Mouse (Mus musculus) heart, embryonic 10.5 days (tissue): ENCODE measurements around the gene Faf2. TPM values are rescaled to one million over a fixed set of nuclear protein-coding genes. Genes with fewer than 3 reads are reported as not detected.

Experiments
- DNase-seq: peaks from one replicate; pipeline ENCODE4 v3.0.0-alpha.2; 2017; ENCODE audit warnings: low spot score
- H3K27ac ChIP-seq: fragments of 300-500 bp; sonication (generic); 2 replicates; pipeline ENCODE4 v1.5.1; 2016; ENCODE audit warnings: mild to moderate bottlenecking
- H3K27me3 ChIP-seq: fragments of 300-500 bp; sonication (generic); 2 replicates; pipeline ENCODE4 v1.6.1; 2016; ENCODE audit warnings: mild to moderate bottlenecking; ENCODE audit not compliant: poor library complexity, insufficient read depth, severe bottlenecking
- H3K36me3 ChIP-seq: fragments of 300-500 bp; sonication (generic); 2 replicates; pipeline ENCODE4 v1.6.1; 2016; ENCODE audit warnings: mild to moderate bottlenecking, moderate library complexity
- H3K4me1 ChIP-seq: fragments of 300-500 bp; sonication (generic); 2 replicates; pipeline ENCODE4 v1.6.1; 2016; ENCODE audit warnings: mild to moderate bottlenecking
- H3K4me3 ChIP-seq: fragments of 300-500 bp; sonication (generic); 2 replicates; pipeline ENCODE4 v1.5.1; 2016; ENCODE audit warnings: mild to moderate bottlenecking, moderate library complexity
- H3K9me3 ChIP-seq: fragments of 300-500 bp; sonication (generic); 2 replicates; pipeline ENCODE4 v1.6.1; 2016; ENCODE audit warnings: mild to moderate bottlenecking, moderate library complexity
- WGBS: fragments of 180-500 bp; shearing (Covaris S2); methylation state at CpG from one replicate; pipeline ENCODE4 v1.1.7; 2016; 5-methylcytosine and 5-hydroxymethylcytosine counted together
- polyA plus RNA-seq: library from polyadenylated mRNA; unstranded; fragments of >200 nt; fragmentation: Nextera tagmentation; extraction: Ambion mirVana; gene quantifications from 2 replicates; pipeline ENCODE4 v1.2.1, GENCODE M21; 2016

Faf2 gene
- polyA plus RNA-seq: 58.7 and 68.8 TPM in 2 replicates

GRCm38 (mm10) chr13:54621155-54621932 lies at the start of gene Faf2:
TSS of gene Faf2 (plus strand) at chr13:54621784.
- Histone ChIP-seq H3K4me1 (peaks cover 18% of the 10 kb centered on the region), H3K36me3 (0 out of 2 replicates have a peak, but pooled peaks cover 9% of the 10 kb centered on the region), H3K4me3 (peak within 1 kb of the TSS; percentile 86), H3K9me3 (no peaks in the 10 kb centered on the region), H3K27ac (peak within 1 kb of the TSS; percentile 98), H3K27me3 (no peaks in the 10 kb centered on the region)
- peak; percentile 96 for DNase-seq
- WGBS: 9% methylated on average over 44 of the region's 44 CpGs

DNA sequence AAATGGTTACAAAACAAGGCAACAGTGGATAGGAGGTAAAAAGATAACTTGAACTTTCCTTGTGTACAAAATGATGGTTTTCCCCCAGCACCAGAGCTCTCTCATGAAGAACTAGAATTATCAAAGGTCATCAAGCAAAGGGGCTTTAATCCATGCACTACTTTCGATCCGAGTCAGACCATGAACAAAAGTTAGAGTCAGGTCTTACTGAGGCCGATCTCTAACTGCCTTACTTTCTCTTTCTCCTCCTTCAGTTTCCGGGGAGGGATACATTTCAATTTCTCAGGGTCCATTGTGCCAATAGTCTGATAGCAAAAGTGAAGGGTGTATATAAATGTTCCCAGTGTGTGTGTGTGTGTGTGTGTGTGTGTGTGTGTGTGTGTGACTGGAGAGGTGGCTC lies 49.0 kb upstream of the Faf2 start:
- H3K9me3 ChIP-seq: no peaks in the 10 kb centered on the region
- DNase-seq: no peak
- H3K27ac ChIP-seq: no peak overlapping the region
- no peak overlapping the region for H3K4me3 ChIP-seq
- peaks cover 6% of the 10 kb centered on the region; the same call in 1 of the 2 replicates for H3K27me3 ChIP-seq
- 79% methylated on average over 4 of the region's 4 CpGs for WGBS
- H3K4me1 ChIP-seq: peaks cover 20% of the 10 kb centered on the region
- H3K36me3 ChIP-seq: peaks cover 11% of the 10 kb centered on the region

GRCm38 (mm10) chr13:54574854-54575481 lies 46.6 kb upstream of the Faf2 start, which contains the start of gene Arl10:
TSS of gene Arl10 (plus strand) at chr13:54575015.
- peak; percentile 93 for DNase-seq
- Histone ChIP-seq H3K4me3 (peak within 1 kb of the TSS; percentile 97), H3K27me3 (peaks cover 6% of the 10 kb centered on the region; the same call in 1 of the 2 replicates), H3K4me1 (peaks cover 20% of the 10 kb centered on the region), H3K9me3 (no peaks in the 10 kb centered on the region), H3K27ac (peak within 1 kb of the TSS; percentile 97), H3K36me3 (peaks cover 33% of the 10 kb centered on the region)
- WGBS: 0% methylated on average over 55 of the region's 55 CpGs

DNA sequence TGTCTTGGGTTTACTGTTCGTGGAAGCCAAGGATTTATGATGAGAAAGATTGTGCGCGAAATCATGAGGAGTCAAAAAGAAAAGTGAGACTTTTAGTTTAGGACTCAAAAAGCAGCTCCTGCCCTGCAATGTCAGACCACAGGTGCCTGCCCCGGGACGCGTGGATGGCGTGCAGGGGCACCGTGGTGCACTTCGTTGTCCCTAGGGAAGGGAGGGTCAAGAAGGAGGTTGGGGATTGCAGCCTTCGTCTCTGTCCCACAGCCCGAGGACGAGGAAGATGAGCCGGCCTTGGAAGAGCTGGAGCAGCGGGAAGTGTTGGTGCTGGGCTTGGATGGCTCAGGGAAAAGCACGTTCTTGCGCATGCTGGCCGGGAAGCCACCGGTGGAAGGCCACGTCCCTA lies 46.1 kb upstream of the Faf2 start:
- DNase-seq: no peak
- WGBS: 5% methylated on average over 19 of the region's 19 CpGs
- Histone ChIP-seq H3K4me3 (peak overlapping the region; percentile 97), H3K27me3 (peaks cover 6% of the 10 kb centered on the region; the same call in 1 of the 2 replicates), H3K27ac (peak overlapping the region; percentile 97), H3K4me1 (peaks cover 20% of the 10 kb centered on the region), H3K9me3 (no peaks in the 10 kb centered on the region), H3K36me3 (peaks cover 37% of the 10 kb centered on the region)

GRCm38 (mm10) chr13:54577652-54578507 lies 43.7 kb upstream of the Faf2 start:
- no peak overlapping the region for H3K27ac ChIP-seq
- H3K27me3 ChIP-seq: peaks cover 6% of the 10 kb centered on the region; the same call in 1 of the 2 replicates
- 80% methylated on average over 21 of the region's 21 CpGs for WGBS

GRCm38 (mm10) chr13:54581385-54581784 lies 40.2 kb upstream of the Faf2 start:
- no peak for DNase-seq
- H3K9me3 ChIP-seq: no peaks in the 10 kb centered on the region
- no peak overlapping the region for H3K4me3 ChIP-seq
- no peaks in the 10 kb centered on the region for H3K27me3 ChIP-seq
- H3K36me3 ChIP-seq: peaks cover 93% of the 10 kb centered on the region
- H3K4me1 ChIP-seq: no peaks in the 10 kb centered on the region
- whole genome bisulfite sequencing: 77% methylated on average over 2 of the region's 2 CpGs
- no peak overlapping the region for H3K27ac ChIP-seq

More at GRCm38 (mm10) chr13:54577652-54578507, 43.7 kb upstream of the Faf2 start:
- H3K9me3 ChIP-seq: no peaks in the 10 kb centered on the region
- peaks cover 16% of the 10 kb centered on the region for H3K4me1 ChIP-seq
- no peak for DNase-seq
- H3K4me3 ChIP-seq: no peak overlapping the region
- peaks cover 61% of the 10 kb centered on the region for H3K36me3 ChIP-seq

GRCm38 (mm10) chr13:54582126-54582525 lies 39.5 kb upstream of the Faf2 start:
- no peak for DNase-seq
- H3K9me3 ChIP-seq: no peaks in the 10 kb centered on the region
- peaks cover 92% of the 10 kb centered on the region for H3K36me3 ChIP-seq
- no peak overlapping the region for H3K27ac ChIP-seq
- no peaks in the 10 kb centered on the region for H3K4me1 ChIP-seq
- H3K4me3 ChIP-seq: no peak overlapping the region
- no peaks in the 10 kb centered on the region for H3K27me3 ChIP-seq
- WGBS: 79% methylated on average over 10 of the region's 10 CpGs

DNA sequence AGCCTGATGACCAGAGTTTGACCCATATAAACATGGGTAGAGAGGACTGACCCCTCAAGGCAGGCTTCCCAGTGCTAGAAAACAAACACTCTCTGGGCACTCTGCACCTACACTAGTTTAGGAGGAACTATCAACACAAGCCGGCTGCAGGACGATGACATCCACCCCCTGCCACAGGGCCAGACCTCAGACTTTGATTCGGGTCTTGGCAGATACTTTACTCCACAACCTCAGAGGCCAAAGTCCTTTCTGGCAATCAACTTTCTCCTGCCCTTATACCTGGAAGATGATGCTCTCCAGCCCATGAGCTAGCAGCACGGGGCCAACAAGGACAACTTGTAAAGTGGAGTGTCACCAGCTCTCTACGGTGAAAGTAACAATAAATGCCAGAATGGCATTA lies 38.7 kb upstream of the Faf2 start:
- WGBS: 91% methylated on average over 5 of the region's 5 CpGs

GRCm38 (mm10) chr13:54585831-54586230 lies 35.8 kb upstream of the Faf2 start:
- Histone ChIP-seq H3K9me3 (no peaks in the 10 kb centered on the region), H3K4me1 (peaks cover 9% of the 10 kb centered on the region; the same call in 1 of the 2 replicates), H3K27ac (no peak overlapping the region), H3K4me3 (no peak overlapping the region), H3K27me3 (no peaks in the 10 kb centered on the region), H3K36me3 (peaks cover 69% of the 10 kb centered on the region)
- 78% methylated on average over 11 of the region's 11 CpGs for WGBS
- DNase-seq: no peak

More for the DNA sequence above, 38.7 kb upstream of the Faf2 start:
- Histone ChIP-seq H3K27ac (no peak overlapping the region), H3K36me3 (peaks cover 91% of the 10 kb centered on the region), H3K9me3 (no peaks in the 10 kb centered on the region), H3K4me1 (no peaks in the 10 kb centered on the region), H3K27me3 (no peaks in the 10 kb centered on the region), H3K4me3 (no peak overlapping the region)
- no peak for DNase-seq

DNA sequence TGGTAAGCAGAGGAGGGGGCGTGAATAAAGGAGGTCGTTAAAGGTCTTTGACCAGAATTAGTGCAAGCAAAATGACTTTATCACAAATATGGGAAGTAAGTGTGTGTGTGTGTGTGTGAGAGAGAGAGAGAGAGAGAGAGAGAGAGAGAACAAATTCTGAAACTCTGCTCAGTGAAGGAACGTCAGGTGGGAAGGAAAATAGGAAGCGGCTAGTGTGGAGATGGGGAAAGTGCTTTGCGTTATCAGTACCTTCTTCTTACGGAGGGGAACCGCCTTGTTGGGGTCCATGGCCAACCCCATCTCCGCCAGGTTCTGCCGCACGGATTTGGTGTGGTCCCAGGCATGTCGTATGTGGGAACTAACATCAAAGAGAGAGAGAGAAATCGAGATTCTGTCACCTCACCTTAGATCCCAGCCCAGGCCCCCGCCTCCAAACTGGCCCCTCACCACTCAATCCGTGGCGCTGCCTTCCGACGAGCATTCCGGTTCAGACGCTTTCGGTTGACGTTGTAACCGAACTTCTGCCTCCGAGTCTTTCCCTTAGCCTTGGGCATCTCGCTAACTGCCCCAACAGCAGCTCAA lies 32.1 kb upstream of the Faf2 start:
- peak overlapping the region; percentile 89 for H3K4me3 ChIP-seq
- H3K9me3 ChIP-seq: no peaks in the 10 kb centered on the region
- peaks cover 36% of the 10 kb centered on the region for H3K36me3 ChIP-seq
- 2% methylated on average over 24 of the region's 24 CpGs for WGBS
- H3K27ac ChIP-seq: peak overlapping the region; percentile 93
- DNase-seq: no peak
- no peaks in the 10 kb centered on the region for H3K27me3 ChIP-seq
- H3K4me1 ChIP-seq: peaks cover 19% of the 10 kb centered on the region

- peak within 1 kb of the TSS; percentile 93 for H3K27ac ChIP-seq
- peaks cover 25% of the 10 kb centered on the region for H3K4me1 ChIP-seq
- H3K9me3 ChIP-seq: no peaks in the 10 kb centered on the region
- DNase-seq: peak; percentile 99
- WGBS: under 1% methylated on average over 51 of the region's 51 CpGs
- peaks cover 28% of the 10 kb centered on the region for H3K36me3 ChIP-seq
- peak within 1 kb of the TSS; percentile 89 for H3K4me3 ChIP-seq
- no peaks in the 10 kb centered on the region for H3K27me3 ChIP-seq
These were observed 31.3 kb upstream of the Faf2 start, which contains the start of the genes Nop16 and Higd2a for GRCm38 (mm10) chr13:54589996-54590951. TSS of gene Nop16 (minus strand) at chr13:54590090. TSS of gene Higd2a (plus strand) at chr13:54590207.
